7 mouse cellular contexts compared by ENCODE assay signal in genomic region chr7:101011681-101012367, GRCm38 (mm10). TPM values are rescaled to one million over a fixed set of nuclear protein-coding genes. Genes with fewer than 3 reads are reported as not detected.
DNase-seq lines count a peak whose midpoint lies in the region; ATAC-seq and TF ChIP-seq lines count a peak whose summit lies in the region.

No protein-coding gene starts in this region.

- H3K36me3 ChIP-seq in kidney, adult 2 months (ENCODE audit: control insufficient read depth, insufficient read depth, low read length) = no peaks in the 10 kb centered on the region
- H3K36me3 ChIP-seq in liver, embryonic 15.5 days (replicated peaks) = no peaks in the 10 kb centered on the region
- H3K36me3 ChIP-seq in stomach, embryonic 16.5 days (ENCODE audit: control insufficient read depth, insufficient read depth, low read length) = no peaks in the 10 kb centered on the region

- no peaks in the 10 kb centered on the region for H3K27me3 ChIP-seq in kidney, adult 2 months (replicated peaks; ENCODE audit: control insufficient read depth, insufficient read depth, low read length)
- peaks cover 45% of the 10 kb centered on the region for H3K27me3 ChIP-seq in liver, embryonic 15.5 days
- H3K27me3 ChIP-seq in stomach, embryonic 16.5 days (ENCODE audit: control insufficient read depth, insufficient read depth, low read length) = peaks cover 20% of the 10 kb centered on the region

- TF ChIP-seq CTCF in kidney, adult 2 months (conservative IDR thresholded peaks at IDR 0.05; ENCODE audit: insufficient read depth, insufficient read length, low read depth, low read length) = no peak

- peak overlapping the region; percentile 73 for H3K4me2 ChIP-seq in liver, embryonic 15.5 days
- peak overlapping the region; percentile 89 for H3K4me2 ChIP-seq in stomach, embryonic 16.5 days (ENCODE audit: low read depth, low read length)

- ATAC-seq in liver, embryonic 15.5 days (ENCODE audit: insufficient read depth) = peak; percentile 90
- ATAC-seq in stomach, embryonic 16.5 days (ENCODE audit: insufficient read depth, low FRiP score) = peak; percentile 94

- H3K27ac ChIP-seq in kidney, adult 2 months (ENCODE audit: insufficient read depth, low read depth, low read length) = peak overlapping the region; percentile 49
- H3K27ac ChIP-seq in liver, embryonic 15.5 days (replicated peaks) = peak overlapping the region; percentile 53
- H3K27ac ChIP-seq in stomach, embryonic 16.5 days (ENCODE audit: low read length) = peak overlapping the region; percentile 38; the same call in 1 of the 2 replicates

- no peaks in the 10 kb centered on the region for H3K9me3 ChIP-seq in liver, embryonic 15.5 days (replicated peaks)
- no peaks in the 10 kb centered on the region for H3K9me3 ChIP-seq in stomach, embryonic 16.5 days (replicated peaks; ENCODE audit: control insufficient read depth, low read length)

- 1% methylated on average over 53 of the region's 53 CpGs for WGBS in kidney, adult 2 months
- under 1% methylated on average over 53 of the region's 53 CpGs for WGBS in liver, embryonic 15.5 days (ENCODE audit: insufficient replicate concordance)
- under 1% methylated on average over 53 of the region's 53 CpGs for WGBS in stomach, embryonic 16.5 days

- peak overlapping the region; percentile 56 for H3K4me3 ChIP-seq in kidney, adult 2 months (ENCODE audit: insufficient read depth, low read depth, low read length)
- peak overlapping the region; percentile 56 for H3K4me3 ChIP-seq in liver, embryonic 15.5 days (replicated peaks)
- peak overlapping the region; percentile 63 for H3K4me3 ChIP-seq in stomach, embryonic 16.5 days (replicated peaks; ENCODE audit: low read length)

- peak overlapping the region; percentile 45 for H3K9ac ChIP-seq in liver, embryonic 15.5 days
- peak overlapping the region; percentile 74 for H3K9ac ChIP-seq in stomach, embryonic 16.5 days (ENCODE audit: low read length)

- TF ChIP-seq POLR2A in kidney, adult 2 months (IDR thresholded peaks at IDR 0.05; ENCODE audit: low read depth, low read length) = no peak

- DNase-seq in ZHBTc4 (ENCODE audit: low read depth, low spot score) = peak; percentile 85
- DNase-seq in embryo, embryonic 11 days = peak; percentile 80
- DNase-seq in heart, adult 8-10 months (ENCODE audit: low spot score) = peak; percentile 86
- DNase-seq in kidney, adult 2 months = peak; percentile 83
- DNase-seq in neural tube, embryonic 10.5 days (ENCODE audit: extremely low spot score, low spot score) = peak; percentile 73

- peaks cover 6% of the 10 kb centered on the region for H3K4me1 ChIP-seq in kidney, adult 2 months (ENCODE audit: control insufficient read depth, insufficient read depth, low read length)
- H3K4me1 ChIP-seq in liver, embryonic 15.5 days (replicated peaks) = peaks cover 17% of the 10 kb centered on the region
- 0 out of 2 replicates have a peak, but pooled peaks cover 5% of the 10 kb centered on the region for H3K4me1 ChIP-seq in stomach, embryonic 16.5 days (ENCODE audit: control insufficient read depth, insufficient read depth, low read length)

RNA-seq across cellular contexts. Expression of gene P2ry2, which starts 0.8 kb away (rescaled TPM):
- total RNA-seq in heart, adult 8-10 months (2022) = 10 to 100 TPM; 24.6 to 27.7 (median 27.2) TPM
- 15.0 and 16.9 TPM in 2 replicates for polyA plus RNA-seq in kidney, adult 2 months (2012; rRNA removed)
- polyA plus RNA-seq in liver, embryonic 15.5 days (2015; fragmentation: Nextera tagmentation; extraction: Ambion mirVana) = 1.5 and 2.1 TPM in 2 replicates
- 8.5 and 12.0 TPM in 2 replicates for polyA plus RNA-seq in stomach, embryonic 16.5 days (2015; fragmentation: Nextera tagmentation; extraction: Ambion mirVana)

RNA-seq across cellular contexts. Expression of gene P2ry6, which starts 37.4 kb away (rescaled TPM):
- total RNA-seq in heart, adult 8-10 months (2022) = 1 to 10 TPM; 2.7 to 4.0 (median 3.3) TPM
- polyA plus RNA-seq in kidney, adult 2 months (2012; rRNA removed) = 7.6 and 9.6 TPM in 2 replicates
- 4.1 and 5.0 TPM in 2 replicates for polyA plus RNA-seq in liver, embryonic 15.5 days (2015; fragmentation: Nextera tagmentation; extraction: Ambion mirVana)
- polyA plus RNA-seq in stomach, embryonic 16.5 days (2015; fragmentation: Nextera tagmentation; extraction: Ambion mirVana) = 7.9 and 8.6 TPM in 2 replicates

Comparison
In these comparisons a context has a peak if more than half of its experiments do, and no peak if none do; other contexts are left out.
1. Peak in every context shown above with its lines: DNase-seq, ATAC-seq, H3K4me3 ChIP-seq and H3K27ac ChIP-seq.